Mouse (Mus musculus) ES-E14 (cell line): ENCODE measurements at regions not wholly inside any gene's neighbourhood (a gene's known extent, or its start where the extent isn't known, plus 50 kb on each side); places are given as distances from the start of the nearest gene placed in this dataset.

Experiments
- HCFC1 ChIP-seq: IDR thresholded peaks from 2 replicates; pipeline ENCODE4 v1.6.1; 2012; ENCODE audit warnings: low read length, inconsistent platforms, borderline replicate concordance; ENCODE audit not compliant: insufficient read depth
- MAFK ChIP-seq: IDR thresholded peaks from 2 replicates; pipeline ENCODE4 v1.6.1; 2014; ENCODE audit warnings: mild to moderate bottlenecking, low read depth, low read length, inconsistent platforms; ENCODE audit not compliant: insufficient read depth
- ZC3H11A ChIP-seq: IDR thresholded peaks from 2 replicates; pipeline ENCODE4 v1.6.1; 2012; ENCODE audit warnings: low read depth, mild to moderate bottlenecking, inconsistent platforms, low read length, borderline replicate concordance

DNA sequence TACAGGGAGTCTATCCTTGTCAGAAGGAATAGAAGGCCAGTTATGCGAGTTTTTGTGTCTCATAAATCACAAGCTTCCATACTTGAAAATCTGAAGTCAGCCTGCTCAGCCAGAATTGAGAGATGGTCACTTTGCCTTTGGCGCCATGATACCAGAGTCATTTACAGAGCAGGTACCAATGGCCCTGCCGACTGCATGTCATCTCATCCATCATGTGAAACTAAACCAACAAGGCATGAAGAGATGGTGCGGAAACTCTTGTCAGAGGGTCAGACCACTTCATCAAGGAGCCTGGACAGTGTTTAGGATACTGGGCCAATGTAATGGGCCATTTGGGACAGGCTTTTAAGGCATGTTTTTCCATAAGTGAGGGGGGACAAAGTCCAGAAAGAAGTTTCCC is 363.2 kb downstream of the Nuf2 start:
- no peak for TF ChIP-seq MAFK
- TF ChIP-seq HCFC1 = no peak
- no peak for TF ChIP-seq ZC3H11A
